Mouse (Mus musculus) frontal cortex, adult (tissue): Measurements from ENCODE around the gene Mtmr10.

Experiments used
- ATAC-seq: cut with Nextera tagmentation; 2 replicates; pipeline ENCODE4 v1.9.2; 2017; ENCODE audit warnings: mild to moderate bottlenecking, moderate library complexity, mixed read lengths; ENCODE audit not compliant: low TSS enrichment

The Mtmr10 gene

DNA sequence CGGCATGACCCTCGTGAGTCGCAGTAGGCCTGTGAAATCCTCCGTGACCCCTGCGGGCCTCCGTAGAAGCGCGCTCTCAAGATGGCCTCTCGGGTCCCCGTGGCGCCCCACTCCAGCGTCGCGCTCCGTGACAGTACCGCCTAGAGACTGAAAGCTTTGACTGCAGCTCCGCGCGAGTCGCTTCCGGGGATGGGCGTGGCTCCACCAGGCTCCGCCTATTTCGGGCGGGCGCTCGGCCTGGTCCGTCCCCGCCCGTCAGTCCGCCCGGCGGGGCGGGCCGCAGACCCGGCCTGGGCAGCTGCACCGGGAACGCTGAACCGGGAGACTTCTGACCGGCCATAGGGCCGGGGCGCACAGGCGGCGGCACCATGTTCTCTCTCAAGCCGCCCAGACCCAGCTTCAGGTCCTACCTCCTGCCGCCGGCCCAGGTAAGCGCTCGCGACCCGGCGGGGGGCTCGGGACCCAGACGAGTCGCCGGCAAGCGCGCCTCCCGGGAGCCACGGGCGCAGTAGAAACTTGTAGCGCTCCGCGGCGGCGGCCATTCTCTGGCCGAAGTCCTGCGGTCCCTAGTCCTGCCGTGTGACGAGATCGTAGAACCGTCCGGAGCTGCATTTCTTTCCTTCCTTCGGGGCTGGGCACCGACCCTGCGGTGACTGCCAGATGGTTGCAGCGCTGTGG is at the start of gene Mtmr10:
Gene Mtmr10, plus strand, starts transcription at position 240 of the 678 bp plus-strand sequence.
- ATAC-seq = peak; percentile 93

DNA sequence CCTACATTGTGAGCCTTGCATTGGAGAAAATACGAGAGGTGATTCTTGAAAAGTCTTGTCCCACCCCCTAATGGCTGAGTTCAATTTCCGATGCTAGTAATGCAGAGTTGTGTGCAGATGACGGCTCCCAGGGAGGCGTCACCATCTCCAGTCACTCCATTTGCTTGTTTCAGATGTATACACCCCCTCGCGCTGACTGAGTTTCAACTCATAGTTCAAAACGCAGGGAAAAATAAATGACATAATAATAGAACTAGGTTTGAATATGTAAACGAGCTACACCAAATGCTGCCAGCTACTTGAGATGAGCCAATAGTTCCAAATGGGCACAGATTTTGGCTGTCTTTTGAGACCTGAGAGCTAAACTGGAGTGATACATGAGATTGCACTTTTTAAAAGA is 49.7 kb upstream of the Mtmr10 start:
- ATAC-seq = no peak

DNA sequence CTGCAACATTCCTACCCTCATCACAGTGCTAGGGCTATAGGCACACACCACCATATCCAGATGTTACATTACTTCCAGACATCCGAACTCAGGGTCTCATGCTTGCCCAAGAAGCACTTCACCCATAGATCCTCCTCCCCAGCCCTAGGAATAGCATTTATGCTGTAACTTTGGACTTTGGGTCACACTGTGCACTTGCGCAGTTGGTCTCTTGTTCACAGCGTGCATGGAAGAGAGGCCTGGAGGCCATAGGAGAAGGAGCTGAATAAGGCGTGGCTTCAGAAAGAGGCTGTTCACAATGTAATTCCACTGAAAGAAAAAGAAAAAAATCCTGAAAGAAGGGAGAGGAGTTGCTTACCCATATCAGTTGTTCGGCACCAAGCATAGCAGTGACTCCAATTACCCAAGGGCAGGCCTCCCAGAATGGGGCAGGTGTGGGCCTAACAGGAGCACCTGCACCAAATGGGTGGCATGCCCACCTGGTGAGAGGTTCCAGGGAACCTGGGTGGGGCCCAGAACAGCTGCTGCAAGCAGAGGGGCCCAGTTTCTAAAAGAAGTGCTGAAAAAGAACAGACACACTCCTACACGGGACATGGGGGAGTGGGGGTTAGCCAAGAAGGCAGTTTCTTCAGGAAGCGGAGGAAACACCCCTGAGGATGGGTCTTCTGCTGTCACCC is 48.9 kb upstream of the Mtmr10 start:
- no peak for ATAC-seq

DNA sequence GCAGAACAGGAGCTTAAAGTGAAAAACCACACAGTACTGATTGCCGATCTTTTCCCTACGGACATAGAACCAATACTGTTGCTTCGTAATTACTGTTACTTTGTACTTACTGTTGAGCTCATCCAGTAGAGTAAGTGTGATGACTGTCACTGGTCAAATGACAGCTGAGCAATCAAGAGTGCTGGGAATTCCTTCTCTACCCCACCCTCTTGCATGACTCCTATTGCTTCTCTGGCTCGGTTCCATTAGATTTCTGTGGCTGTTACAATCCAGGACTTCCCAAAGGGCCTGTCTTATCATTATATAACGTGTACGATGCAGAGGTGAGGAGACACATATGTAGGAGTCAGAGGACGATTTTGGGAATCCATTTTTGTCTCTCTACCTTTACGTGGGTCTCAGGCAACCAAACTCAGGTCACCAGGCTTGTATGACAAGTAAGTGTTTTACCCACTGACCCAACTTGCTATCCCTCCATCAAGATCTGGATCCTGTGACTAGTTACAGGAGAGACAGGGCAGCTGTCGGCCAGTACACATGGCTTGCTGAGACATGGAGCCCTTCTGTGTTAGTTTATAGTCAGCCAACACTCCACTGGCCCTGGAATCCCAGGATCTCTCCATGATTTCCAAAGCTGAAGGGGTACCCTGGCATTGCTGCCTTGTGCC is 48.2 kb upstream of the Mtmr10 start:
- ATAC-seq = no peak

DNA sequence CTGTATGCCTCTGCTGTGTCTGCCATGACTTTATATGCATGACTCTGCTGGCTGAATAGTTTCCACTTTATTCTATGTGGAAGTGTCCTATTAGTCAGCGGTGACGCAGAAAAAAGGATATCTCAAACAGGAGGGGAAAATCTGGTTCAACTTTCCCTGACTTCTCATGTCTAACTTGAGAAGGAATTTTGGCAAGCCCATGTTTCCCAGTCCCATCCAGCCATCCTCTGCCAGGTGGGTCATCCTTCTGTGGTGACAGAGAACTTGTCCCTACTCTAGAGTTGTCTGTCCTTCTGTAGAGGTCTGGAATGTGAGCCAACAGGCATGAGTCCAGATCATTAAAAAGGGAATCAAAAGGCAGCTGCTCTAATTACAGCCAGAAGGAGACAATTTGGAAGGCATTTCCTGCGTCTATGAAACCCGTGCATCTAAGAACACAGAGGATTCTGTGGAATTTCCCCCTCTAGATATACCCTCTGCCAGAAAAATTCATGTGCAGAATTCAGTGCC is 47.6 kb upstream of the Mtmr10 start:
- no peak for ATAC-seq

DNA sequence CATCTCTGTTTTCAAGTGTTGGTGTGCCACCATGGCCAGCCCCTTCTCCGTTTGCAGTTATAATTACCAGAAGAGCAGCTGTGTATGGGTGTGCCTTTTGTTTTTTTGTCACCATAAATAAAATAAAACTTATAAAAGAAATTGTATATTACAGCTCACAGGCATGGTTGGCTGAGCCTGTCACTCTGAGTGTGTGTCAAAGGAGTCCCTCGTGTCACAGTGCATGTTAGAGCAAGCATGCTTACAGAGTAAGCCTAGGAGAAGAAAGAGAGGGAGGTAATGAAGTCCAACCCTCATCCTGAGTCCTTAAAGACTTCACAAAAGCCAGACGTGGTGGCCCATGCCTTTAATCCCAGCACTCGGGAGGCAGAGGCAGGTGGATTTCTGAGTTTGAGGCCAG is 45.0 kb upstream of the Mtmr10 start:
- ATAC-seq = no peak

DNA sequence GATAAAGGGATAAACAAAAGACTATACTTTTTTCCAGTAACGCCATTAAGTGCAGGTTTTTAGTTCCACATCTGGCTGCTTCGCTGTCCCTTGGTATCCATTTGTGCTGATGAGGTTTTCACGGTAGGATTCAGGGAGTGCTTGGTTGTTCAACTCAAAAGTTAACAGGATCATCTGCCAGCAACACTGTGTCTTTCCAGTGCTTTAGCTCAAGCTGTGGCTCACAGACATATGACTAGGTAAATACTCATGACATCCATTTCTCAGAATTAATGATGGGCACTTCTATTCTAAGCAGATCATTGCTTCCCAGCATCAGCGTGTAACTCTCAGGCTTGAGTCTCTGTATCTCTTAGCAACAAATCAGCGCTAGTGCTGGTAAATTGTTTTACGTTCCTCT is 43.1 kb upstream of the Mtmr10 start:
- no peak for ATAC-seq

DNA sequence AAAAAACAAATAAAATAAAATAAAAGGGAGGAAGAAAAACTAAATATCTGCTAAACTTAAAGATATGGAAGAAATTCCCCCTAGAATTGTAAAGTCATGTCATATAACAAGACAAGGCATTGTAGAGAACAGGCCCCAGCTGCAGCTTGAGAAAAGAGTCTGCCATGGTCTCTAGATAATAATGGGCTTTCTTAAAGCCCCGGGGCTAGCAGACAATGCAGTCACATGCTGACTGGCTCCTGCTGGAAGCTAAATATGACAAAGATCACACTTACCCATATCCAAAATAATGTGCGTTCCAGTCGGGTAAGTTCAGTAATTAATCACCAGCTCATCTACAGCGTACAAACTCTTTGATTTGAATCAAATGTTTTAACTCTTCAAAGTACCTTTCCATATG is 40.7 kb upstream of the Mtmr10 start:
- ATAC-seq = no peak

DNA sequence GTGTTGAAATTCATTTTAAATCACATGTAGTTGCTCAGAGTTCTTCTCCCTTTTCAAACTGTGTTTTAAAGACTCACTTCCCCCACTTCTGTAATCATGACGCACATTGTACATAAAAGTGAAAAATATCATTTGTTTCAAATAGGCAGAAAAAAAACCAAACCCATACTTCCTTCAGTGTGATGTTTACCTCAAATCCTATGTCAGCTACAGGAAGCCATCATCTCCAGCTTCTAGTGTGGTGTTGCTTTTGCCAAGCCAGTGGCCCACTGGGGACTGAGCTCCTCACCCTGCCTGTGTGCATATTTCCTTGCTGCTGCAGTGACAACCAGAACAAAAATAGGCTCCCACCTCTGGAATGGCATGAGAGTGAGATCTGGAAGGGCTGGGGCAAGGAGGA is 39.1 kb upstream of the Mtmr10 start:
- no peak for ATAC-seq

DNA sequence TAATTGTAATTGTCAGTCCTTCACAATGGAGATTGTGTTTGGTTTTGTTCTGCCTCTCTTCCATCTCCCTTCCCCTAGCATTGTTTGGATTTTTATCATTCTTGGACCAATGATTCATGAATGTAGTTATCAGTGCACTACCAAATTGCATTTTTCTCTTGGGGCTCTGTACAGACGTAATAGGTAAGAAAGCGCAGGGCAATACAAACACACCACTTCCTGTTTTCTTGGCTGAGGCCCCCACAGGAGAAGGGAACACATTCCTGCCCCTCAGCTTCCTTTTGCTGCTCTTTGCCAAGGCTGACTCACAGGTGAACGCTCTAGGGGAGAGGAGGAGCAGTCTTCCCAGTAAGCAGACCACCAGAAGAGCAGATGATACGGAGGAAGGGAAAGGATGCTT is 37.7 kb upstream of the Mtmr10 start:
- no peak for ATAC-seq

DNA sequence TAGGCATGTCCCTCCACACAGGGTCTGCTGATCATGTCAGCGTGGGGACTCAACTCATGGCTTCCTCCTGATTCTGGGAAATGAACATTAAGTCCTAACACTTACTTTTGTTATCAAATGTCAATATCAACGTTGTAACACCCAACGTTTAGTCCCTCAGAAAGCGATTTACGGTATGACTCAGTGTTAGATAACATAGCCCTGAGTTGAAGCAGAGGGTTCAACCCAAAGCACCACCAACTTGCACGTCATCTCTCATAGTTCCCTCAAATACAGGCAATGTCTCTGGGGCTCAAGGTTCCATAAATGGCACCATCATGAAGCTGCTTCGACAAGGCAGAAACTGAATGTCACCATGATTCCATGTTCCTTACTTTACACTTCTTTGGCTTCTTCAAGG is 37.0 kb upstream of the Mtmr10 start:
- ATAC-seq = no peak

DNA sequence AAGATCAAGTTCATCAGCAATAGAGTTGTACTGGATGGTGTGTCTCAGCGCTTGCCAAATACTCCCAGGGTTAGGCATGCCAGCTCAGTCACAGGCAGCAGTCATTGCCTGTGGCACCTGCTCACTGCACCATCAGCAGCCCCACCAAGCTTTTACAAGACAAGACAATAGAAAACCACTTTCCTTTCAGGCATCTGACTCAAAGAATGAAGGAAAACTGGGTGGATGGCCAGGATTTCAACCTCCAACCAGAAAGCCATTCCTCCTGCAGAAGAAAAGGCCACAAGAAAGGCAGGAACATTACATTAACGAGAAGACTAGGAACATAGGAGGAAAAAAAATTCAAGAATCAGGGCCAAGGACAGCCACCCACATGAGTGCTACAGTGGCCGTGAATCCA is 33.7 kb upstream of the Mtmr10 start:
- ATAC-seq = no peak

DNA sequence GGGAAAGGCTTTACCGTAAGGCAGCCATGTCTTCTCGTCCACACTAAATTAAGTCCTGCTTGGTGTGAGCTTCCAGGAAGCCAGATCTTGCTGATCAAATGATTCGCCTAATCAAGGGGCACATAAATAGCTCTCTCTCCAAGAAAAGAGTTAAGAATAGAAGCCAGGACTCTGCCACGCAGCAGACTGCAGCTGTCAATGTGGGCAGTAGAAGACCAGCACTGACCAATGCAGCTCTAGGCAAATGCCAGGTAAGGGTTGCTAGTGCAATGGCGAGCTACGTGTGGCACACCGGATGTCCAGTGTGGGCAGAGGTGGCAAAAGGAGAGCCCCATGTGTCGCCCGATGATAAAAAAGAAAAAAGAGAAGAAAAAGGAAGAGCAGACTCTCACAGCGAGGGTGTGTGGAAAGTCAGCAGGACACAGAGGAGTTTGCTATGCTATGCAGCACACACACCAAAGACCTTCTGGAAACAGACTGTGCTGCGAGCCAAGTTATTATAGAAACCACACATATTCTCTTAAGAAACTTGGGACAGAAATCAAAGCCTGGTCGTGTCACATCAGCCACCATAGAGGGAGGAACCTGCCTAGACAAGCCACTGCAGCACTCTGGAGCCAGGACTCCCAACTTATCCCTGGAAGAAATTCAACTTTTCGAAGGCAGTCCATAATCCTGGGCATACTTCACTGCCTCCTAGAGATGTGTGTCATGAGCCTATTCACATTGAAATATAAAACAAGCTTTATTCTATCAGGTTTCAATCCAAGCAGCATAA is 21.8 kb upstream of the Mtmr10 start:
- no peak for ATAC-seq

DNA sequence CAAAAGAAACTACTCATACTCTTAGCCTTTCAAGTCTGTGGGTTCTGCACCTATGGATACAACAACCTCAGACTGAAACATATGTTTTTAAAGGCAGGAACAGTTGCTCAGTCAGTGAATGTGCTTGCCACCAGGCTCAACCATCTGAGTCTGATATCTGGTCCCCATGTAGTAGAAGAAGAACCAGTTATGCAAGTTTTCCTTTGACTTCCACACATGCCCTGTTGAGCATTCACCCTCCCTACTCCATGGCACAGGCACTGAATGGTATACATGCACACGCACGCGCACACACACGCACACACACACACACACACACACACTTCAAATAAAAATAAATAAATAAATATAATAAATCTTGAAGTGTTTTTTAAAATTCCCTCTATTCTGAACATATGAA is 20.9 kb upstream of the Mtmr10 start:
- no peak for ATAC-seq

DNA sequence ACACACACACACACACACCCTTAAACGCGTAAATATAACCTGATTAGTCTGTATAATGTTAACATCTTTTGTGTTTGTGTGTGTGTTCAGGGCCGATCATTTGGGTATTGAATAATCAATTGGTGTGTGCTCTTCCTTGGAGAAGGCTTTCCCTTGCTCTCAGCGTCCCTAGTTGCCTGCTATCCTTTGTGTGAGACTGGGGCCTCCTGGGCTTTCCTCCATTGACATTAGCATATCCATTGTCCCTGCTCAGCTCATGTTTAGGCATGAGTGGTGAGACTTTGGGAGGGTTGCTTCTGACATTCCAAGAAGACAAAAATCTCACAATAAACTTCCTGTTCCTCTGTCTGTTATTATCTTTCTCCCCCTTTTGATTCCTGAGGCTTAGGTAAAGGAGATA is 15.5 kb upstream of the Mtmr10 start:
- peak; percentile 55; the same call in 1 of the 2 replicates for ATAC-seq

DNA sequence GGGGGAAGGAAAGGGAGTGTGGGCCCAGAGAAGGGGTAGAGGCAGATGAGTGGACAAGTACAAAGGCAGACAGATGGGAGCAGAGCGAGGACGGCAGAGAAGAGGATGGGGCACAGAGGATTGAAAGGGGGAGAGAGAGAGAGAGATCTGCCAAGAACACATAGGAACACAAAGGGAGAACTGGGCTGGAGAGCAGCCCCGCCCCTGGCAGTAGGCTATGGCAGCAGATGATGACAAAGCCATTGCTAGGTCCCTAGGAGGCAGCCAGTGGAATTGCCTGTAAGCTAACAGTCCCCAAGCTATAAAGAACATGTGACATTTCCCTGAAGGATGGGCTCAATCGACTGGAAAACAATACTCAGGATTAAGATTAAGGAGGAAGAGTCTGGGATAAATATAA is 11.9 kb upstream of the Mtmr10 start:
- no peak for ATAC-seq

DNA sequence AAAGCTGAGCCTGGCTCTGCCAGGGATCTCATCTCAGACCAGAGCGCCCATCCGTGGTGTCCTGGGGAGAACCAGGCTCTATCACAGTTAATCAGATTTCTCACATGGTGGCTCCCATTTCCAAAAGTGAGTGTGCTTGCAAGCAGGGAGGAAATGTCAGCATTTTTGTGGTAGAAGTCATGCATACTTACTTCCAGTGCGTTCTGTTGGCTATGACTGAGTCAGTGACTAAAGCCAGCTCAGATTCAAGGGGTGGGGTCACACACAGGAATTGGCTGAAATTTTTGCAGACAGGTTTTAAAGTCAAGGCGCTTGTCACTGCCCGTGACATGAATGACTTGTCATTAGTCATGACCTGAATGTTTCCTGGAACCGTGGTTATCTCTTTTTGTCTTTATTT is 10.5 kb upstream of the Mtmr10 start:
- ATAC-seq = no peak

DNA sequence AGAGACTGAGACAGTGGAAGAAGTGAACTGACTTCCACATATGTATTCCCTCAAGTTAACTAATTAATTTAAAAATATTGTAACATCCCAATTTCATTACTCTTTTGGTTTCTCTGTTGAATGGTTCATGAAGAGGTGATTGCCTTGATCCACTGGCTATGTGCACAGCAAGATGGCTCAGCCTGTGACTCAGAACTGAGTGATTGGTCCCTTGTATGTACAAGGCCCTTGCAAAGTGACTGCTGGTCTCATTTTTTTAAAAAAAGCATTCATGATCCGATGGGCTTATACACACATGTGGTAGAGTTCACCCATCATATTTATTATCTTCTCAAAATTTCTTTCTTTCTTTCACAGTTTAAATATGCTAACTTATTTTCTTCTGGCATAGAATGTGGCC is 8.9 kb upstream of the Mtmr10 start:
- ATAC-seq = no peak

DNA sequence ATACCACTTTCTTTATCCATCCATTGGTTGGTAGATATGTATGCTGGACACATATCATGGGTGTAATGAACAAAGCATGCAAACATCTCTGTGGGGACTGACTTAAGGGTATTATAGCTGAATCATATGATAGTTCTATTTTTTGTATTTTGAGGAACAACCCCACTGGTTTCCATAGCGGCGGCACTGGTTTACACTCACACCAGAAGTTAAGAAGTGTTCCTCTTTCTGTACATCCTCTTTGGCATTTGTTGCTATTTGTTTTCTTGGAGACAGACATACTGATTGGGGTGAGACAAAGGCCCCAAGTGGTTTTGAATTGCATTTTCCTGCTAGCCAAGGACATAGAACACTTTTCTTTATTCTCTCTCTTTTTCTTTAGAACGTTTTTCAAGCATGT is 7.9 kb upstream of the Mtmr10 start:
- no peak for ATAC-seq

DNA sequence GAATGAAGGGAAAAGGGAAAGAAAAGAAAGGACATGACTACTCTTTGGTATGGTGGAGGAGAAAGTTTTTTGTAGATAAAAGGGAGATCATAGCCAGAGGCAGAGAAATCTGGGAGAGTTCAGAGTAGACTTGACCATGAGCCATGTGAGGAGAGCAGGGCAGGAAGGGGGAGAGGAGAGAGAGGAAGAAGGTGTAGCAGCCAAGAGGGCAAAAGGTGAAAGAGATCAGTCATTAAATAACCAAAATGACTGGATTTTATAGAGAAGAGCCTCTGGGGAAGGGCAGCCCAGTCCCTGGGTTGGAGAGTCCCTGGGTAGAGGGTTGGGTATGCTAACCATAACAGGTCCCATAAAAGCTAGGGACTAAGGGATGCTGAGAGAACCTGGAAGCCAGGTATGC is 887 bp upstream of the Mtmr10 start:
- no peak for ATAC-seq

DNA sequence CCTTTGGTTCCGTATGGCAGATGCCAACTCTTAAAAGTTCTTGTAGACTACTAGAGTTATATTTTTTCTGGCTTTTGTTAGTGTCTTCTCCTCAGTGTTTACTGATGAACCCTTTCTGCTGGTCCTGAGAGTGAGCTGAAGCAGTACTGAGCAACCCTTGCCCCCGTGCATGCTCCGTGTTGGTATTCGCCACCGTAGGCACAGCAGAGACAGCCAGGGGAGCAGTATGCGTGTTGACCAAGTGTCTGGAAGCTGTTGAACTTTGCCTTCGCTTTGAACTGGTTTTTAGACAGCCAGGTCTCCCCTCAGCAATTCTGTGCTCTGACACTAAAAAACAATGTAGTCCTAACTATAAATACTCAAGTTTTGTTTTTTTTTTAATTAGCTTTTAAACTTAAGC is 2.0 kb downstream of the Mtmr10 start:
- ATAC-seq = no peak

DNA sequence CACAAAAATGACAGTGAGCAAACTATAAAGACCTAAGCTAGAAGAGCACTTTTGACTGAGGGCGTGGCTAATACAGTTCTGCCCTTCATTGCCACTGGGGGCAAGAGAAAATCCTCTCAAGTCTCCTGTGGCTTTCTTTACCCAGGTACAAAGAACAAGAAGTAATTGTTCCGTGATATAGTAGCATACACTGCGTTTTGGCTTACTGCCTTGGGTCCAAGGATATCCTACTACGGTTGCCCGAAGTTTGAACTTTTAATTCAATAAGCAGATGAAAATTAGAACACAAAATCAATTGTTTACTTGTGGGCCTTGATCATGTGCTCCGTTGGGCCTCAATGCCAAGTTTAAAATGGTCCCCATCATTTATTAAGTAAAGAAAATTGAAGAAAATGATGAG is 3.0 kb downstream of the Mtmr10 start:
- no peak for ATAC-seq
